ENCODE assay signal across 8 mouse cellular contexts in genomic region chr6:128411115-128411514, GRCm38 (mm10). TPM values are rescaled to one million over a fixed set of nuclear protein-coding genes. Genes with fewer than 3 reads are reported as not detected.
DNase-seq lines count a peak whose midpoint lies in the region; ATAC-seq and TF ChIP-seq lines count a peak whose summit lies in the region.
"Had no signal": no experiment of that assay in that cellular context is flagged by ENCODE, and none has a peak within 500 bp of the region (broad histone marks: within the 10 kb centered on the region; RNA-seq: fewer than 3 reads in every experiment).

No protein-coding gene starts in this region.

- H3K27ac ChIP-seq in forebrain, embryonic 16.5 days (ENCODE audit: low read length), result no peak overlapping the region
- H3K27ac ChIP-seq: macrophage had no signal

- CTCF ChIA-PET in Patski (lab: Charles Lee), result interaction anchor here (0.8 to 3.2 kb wide), 23 partner anchors 8 to 211 kb away, joined by 3 to 24 read pairs (median 5); partner anchors contain the start of genes Gm44596, Itfg2, Tead4 and Tex52

- H3K9me3 ChIP-seq in forebrain, embryonic 16.5 days (ENCODE audit: control insufficient read depth, low read length), result no peaks in the 10 kb centered on the region

- DNase-seq in Patski (ENCODE audit: low read depth, low spot score), result no peak
- peak; percentile 77 for DNase-seq in cerebellum, adult 11 months
- DNase-seq in hindlimb bud, embryonic 11.5 days (ENCODE audit: extremely low spot score, low read depth, low spot score), result peak; percentile 72
- peak; percentile 72 for DNase-seq in left cerebral cortex, adult 11 months (ENCODE audit: low spot score)
- peak; percentile 84 to 85 for DNase-seq in right cerebral cortex, postnatal 10 days (ENCODE audit: low spot score in 2 of 2)

- H3K4me3 ChIP-seq in forebrain, embryonic 16.5 days (replicated peaks; ENCODE audit: low read length), result no peak overlapping the region

- POLR2A ChIA-PET in Patski (lab: Charles Lee), result interaction anchor here (1.6 kb wide), 1 partner anchor 10 kb away, joined by 7 read pairs; no protein-coding TSS in a partner anchor

- no peak overlapping the region for H3K9ac ChIP-seq in forebrain, embryonic 16.5 days (replicated peaks; ENCODE audit: low read depth, low read length)

- peak; percentile 54 for ATAC-seq in Patski
- peak; percentile 63 for ATAC-seq in forebrain, embryonic 16.5 days
- ATAC-seq in megakaryocyte, adult 5-6 weeks (ENCODE audit: poor library complexity, severe bottlenecking), result peak; percentile 64

- TF ChIP-seq CTCF in Patski (IDR thresholded peaks at IDR 0.05), result peak; percentile 96

- in situ Hi-C loops in Patski (cut with MboI; ENCODE audit: low pct_unique_long_range_greater_than_20kb), result loop anchor here (5.0 kb wide), 2 partner anchors 49 to 89 kb away; partner anchors contain the start of genes Foxm1 and Rhno1

- H3K27me3 ChIP-seq in Patski, result no peaks in the 10 kb centered on the region
- no peaks in the 10 kb centered on the region for H3K27me3 ChIP-seq in forebrain, embryonic 16.5 days (replicated peaks; ENCODE audit: control insufficient read depth, insufficient read depth, low read length)

- no peaks in the 10 kb centered on the region for H3K4me1 ChIP-seq in forebrain, embryonic 16.5 days (replicated peaks; ENCODE audit: control insufficient read depth, insufficient read depth, low read length)

- H3K4me2 ChIP-seq in forebrain, embryonic 16.5 days (ENCODE audit: low read length), result no peak overlapping the region

- 18% methylated on average over 3 of the region's 3 CpGs for WGBS in forebrain, embryonic 16.5 days

- H3K36me3 ChIP-seq in forebrain, embryonic 16.5 days (ENCODE audit: control insufficient read depth, insufficient read depth), result peaks cover 17% of the 10 kb centered on the region

RNA-seq across cellular contexts. Expression of gene Nrip2, which starts 12.0 kb away (rescaled TPM):
- polyA plus RNA-seq in Patski (2021), result 38.9 TPM
- 5.5 and 8.3 TPM in 2 replicates for polyA plus RNA-seq in forebrain, embryonic 16.5 days (2015; fragmentation: Nextera tagmentation; extraction: Ambion mirVana)
- not detected in 2 replicates for total RNA-seq in megakaryocyte, adult 5-6 weeks (2015)
- total RNA-seq in megakaryocyte, adult 5-6 weeks (2017), result 0.15 TPM in 1 of 2 replicates, not detected in the other
- polyA plus RNA-seq: macrophage had no signal

RNA-seq across cellular contexts. Expression of gene Itfg2, which starts 13.6 kb away (rescaled TPM):
- 20.4 TPM for polyA plus RNA-seq in Patski (2021)
- 37.7 and 43.0 TPM in 2 replicates for polyA plus RNA-seq in forebrain, embryonic 16.5 days (2015; fragmentation: Nextera tagmentation; extraction: Ambion mirVana)
- total RNA-seq in megakaryocyte, adult 5-6 weeks (2015), result 6.4 and 6.8 TPM in 2 replicates
- total RNA-seq in megakaryocyte, adult 5-6 weeks (2017), result 6.2 and 14.1 TPM in 2 replicates

RNA-seq across cellular contexts. Expression of gene Fkbp4, which starts 27.4 kb away (rescaled TPM):
- 284 TPM for polyA plus RNA-seq in Patski (2021)
- polyA plus RNA-seq in forebrain, embryonic 16.5 days (2015; fragmentation: Nextera tagmentation; extraction: Ambion mirVana), result 428 TPM in 2 replicates
- 34.6 and 38.1 TPM in 2 replicates for total RNA-seq in megakaryocyte, adult 5-6 weeks (2015)
- total RNA-seq in megakaryocyte, adult 5-6 weeks (2017), result 93.1 and 95.7 TPM in 2 replicates

RNA-seq across cellular contexts. Expression of gene Gm44596, which starts 35.8 kb away (rescaled TPM):
- polyA plus RNA-seq in Patski (2021), result not detected
- polyA plus RNA-seq in forebrain, embryonic 16.5 days (2015; fragmentation: Nextera tagmentation; extraction: Ambion mirVana), result not detected in 2 replicates
- not detected in 2 replicates for total RNA-seq in megakaryocyte, adult 5-6 weeks (2015)
- total RNA-seq in megakaryocyte, adult 5-6 weeks (2017), result not detected in 2 replicates
- polyA plus RNA-seq: macrophage had no signal

RNA-seq across cellular contexts. Expression of gene Tex52, which starts 35.9 kb away (rescaled TPM):
- polyA plus RNA-seq in Patski (2021), result 0.44 TPM
- 0.45 and 0.85 TPM in 2 replicates for polyA plus RNA-seq in forebrain, embryonic 16.5 days (2015; fragmentation: Nextera tagmentation; extraction: Ambion mirVana)
- total RNA-seq in megakaryocyte, adult 5-6 weeks (2015), result 0.09 and 0.18 TPM in 2 replicates
- total RNA-seq in megakaryocyte, adult 5-6 weeks (2017), result not detected in 2 replicates
- polyA plus RNA-seq: macrophage had no signal
